Mouse (Mus musculus) thymus, postnatal 10 days (tissue): ENCODE measurements around the gene Dhx40.
"Not testable (repeated sequence)": the region's sequence is repeated elsewhere in the genome, so short reads cannot be mapped to it uniquely, and the experiment has no call there.

ENCODE experiments used
- DNase-seq, 2 experiments: peaks; one replicate each; pipeline ENCODE4 v3.0.0; 2021; ENCODE audit warnings: low spot score in 2 of 2

Dhx40 gene

GRCm38 (mm10) chr11:86751010-86751409 is 56.5 kb downstream of the Dhx40 start:
- DNase-seq, result no peak

- no peak for DNase-seq
These were observed 57.6 kb downstream of the Dhx40 start for GRCm38 (mm10) chr11:86749776-86750423.

GRCm38 (mm10) chr11:86745634-86746404 is 61.7 kb downstream of the Dhx40 start:
- no peak for DNase-seq

- DNase-seq, result no peak
These were observed 64.9 kb downstream of the Dhx40 start for GRCm38 (mm10) chr11:86742605-86743004.

GRCm38 (mm10) chr11:86741505-86741904 is 66.0 kb downstream of the Dhx40 start:
- DNase-seq, result no peak

GRCm38 (mm10) chr11:86739470-86739869 is 68.1 kb downstream of the Dhx40 start:
- DNase-seq, result no peak

- no peak for DNase-seq
These were observed 68.6 kb downstream of the Dhx40 start for GRCm38 (mm10) chr11:86738956-86739355.

GRCm38 (mm10) chr11:86738308-86738707 is 69.2 kb downstream of the Dhx40 start:
- DNase-seq, result not testable (repeated sequence)

- DNase-seq, result no peak
These were observed 70.1 kb downstream of the Dhx40 start for GRCm38 (mm10) chr11:86737301-86738000.

- no peak for DNase-seq
These were observed 72.6 kb downstream of the Dhx40 start for GRCm38 (mm10) chr11:86734993-86735392.

GRCm38 (mm10) chr11:86734241-86734939 is 73.2 kb downstream of the Dhx40 start:
- no peak for DNase-seq

- no peak for DNase-seq
These were observed 76.1 kb downstream of the Dhx40 start for GRCm38 (mm10) chr11:86731443-86731842.

GRCm38 (mm10) chr11:86725607-86726006 is 81.9 kb downstream of the Dhx40 start:
- no peak for DNase-seq

- no peak for DNase-seq
These were observed 82.6 kb downstream of the Dhx40 start for GRCm38 (mm10) chr11:86724982-86725381.

GRCm38 (mm10) chr11:86724004-86724403 is 83.5 kb downstream of the Dhx40 start:
- no peak for DNase-seq

- no peak for DNase-seq
These were observed 88.2 kb downstream of the Dhx40 start for GRCm38 (mm10) chr11:86719390-86719789.
